Mouse (Mus musculus): ENCODE results near the gene Tmem151a.

Tmem151a gene

DNA sequence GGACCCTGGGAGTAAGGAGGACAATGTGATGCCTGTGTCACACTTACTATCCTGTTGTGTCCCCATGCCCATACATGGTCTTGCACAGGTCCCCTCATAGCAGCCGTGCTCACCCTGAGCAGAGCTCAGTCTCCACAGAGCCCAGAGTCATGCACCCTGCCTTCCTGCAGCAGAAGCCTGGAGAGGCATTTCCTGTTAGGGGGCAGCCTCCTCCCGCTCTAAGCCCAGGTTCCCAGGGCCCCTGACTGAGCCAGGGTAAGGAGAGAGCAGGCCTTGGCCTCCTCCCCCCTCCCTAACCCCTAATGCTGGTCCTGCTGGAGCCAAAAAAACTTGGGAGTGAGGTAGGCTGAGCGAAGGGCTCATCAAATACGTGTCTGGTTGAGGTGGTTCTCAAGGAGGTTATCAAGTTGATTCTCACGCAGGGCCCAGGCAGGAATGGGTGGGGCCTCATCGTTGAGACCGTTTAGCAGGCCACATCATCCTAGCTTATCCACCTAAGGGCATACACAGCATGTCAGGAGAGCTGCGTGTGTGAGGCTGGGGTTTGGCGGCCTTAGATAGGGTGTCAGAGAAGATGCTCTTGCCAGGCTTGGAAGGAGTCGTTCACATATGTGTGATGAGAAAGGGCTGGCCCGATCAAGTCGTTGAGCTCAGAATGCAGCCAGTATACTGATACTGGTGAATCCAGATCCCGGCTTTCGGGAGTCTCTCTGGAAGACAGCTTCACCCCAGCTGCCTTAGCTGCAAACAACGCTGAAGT is 18.1 kb downstream of the Tmem151a start:
- DNase-seq (ENCODE audit: low read depth): no peak

DNA sequence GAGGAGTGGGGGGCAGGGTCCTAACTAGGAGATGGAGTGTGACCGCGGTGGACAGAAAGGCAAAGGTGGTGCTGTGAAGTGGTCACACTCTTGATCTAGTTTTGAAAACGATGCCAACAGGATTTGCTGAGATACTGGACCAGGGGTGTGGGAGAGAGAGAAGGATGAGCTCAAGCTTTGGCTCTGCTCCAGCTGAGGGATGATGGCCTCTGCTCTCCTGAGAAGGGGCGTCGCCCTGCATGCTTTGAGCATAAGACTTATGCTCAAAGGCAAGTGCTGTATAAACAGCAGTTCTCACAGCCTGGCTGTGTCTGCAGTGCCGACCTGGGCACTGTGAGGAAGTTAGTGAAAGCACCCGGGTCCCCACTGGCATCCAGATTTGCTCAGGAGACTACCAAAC is 20.2 kb downstream of the Tmem151a start:
- no peak for DNase-seq (ENCODE audit: low read depth)

DNA sequence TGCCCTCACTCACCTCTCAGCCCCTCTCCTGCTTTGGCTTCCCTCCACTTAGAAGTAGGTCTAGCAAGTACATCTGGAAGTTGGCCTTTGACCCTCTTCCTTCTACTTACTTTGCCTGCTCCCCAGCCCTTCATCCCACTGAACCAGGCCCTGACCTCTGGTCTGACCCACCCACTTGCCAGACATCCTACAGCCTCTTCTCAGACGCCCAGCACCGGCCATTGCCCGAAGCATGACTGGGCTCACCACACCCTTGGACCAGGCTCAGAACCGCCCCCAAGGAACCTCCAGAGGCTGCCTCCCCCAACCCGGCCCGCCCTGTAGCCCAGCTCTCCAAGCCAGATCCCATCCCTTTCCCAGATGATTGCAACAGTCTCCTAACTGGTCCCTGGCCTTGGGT is 22.9 kb downstream of the Tmem151a start:
- DNase-seq (ENCODE audit: low read depth): no peak

DNA sequence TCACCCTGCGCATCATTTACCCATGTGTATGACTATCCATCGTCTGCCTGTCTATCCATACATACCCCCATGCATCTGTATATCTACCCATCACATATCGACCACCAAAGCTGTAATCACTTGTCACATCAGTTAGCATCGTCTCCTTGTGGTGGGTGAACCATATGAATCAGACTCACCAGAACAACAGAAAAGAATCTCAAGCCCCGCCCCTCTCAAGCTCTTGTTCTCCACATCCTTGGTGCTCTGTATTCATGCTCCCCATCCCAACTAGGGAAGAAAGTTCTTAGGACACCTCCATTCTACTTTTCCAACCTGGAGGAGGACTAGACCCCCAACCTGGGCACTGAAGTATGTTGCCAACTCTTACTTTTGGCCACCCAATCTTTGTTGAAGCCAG is 23.3 kb downstream of the Tmem151a start:
- no peak for DNase-seq (ENCODE audit: low read depth)

- DNase-seq (ENCODE audit: low read depth): no peak
These were observed 24.7 kb downstream of the Tmem151a start for GRCm38 (mm10) chr19:5060365-5061330.

- DNase-seq (ENCODE audit: low read depth): no peak
These were observed 26.2 kb downstream of the Tmem151a start for GRCm38 (mm10) chr19:5058801-5059771.

GRCm38 (mm10) chr19:5057876-5058775 is 27.2 kb downstream of the Tmem151a start:
- DNase-seq (ENCODE audit: low read depth): no peak

DNA sequence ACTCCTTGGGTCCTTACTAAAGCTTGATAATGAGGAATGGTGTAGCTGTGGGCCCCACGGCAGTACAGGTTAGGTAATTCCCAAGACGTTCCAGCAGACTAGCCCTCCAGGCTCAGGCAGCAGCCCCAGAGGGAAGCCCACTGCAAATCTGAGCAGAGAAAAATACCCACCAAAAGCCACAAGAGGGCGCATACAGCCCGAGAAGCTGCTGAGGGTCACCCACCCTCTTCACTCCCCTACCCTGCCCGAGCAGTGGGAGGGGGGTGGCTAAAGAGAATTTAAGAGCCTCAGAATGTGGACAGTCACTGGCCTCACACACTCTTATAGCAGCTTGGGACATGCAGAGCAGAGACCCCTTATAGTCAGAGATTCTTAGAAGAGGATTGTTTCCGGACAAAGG is 29.1 kb downstream of the Tmem151a start:
- no peak for DNase-seq (ENCODE audit: low read depth)

DNA sequence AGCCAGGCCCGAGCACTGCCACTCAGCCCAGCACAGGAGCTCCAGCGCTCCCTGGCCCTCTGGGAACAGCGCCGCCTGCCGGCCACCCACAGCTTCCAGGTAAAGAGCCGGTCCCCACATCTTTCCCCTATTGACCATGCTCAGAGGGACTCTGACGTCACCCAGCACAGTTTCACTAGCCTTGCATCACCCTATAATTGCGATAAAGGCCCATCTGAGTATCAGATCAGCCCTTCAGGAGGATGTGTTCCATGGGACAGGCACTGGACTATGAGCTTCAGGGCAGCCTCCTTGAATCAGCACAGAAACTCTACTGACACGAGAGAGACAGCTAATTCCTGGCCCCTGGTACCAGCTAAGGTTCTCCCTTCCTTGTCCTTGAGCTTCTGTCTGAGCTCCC is 31.4 kb downstream of the Tmem151a start:
- DNase-seq (ENCODE audit: low read depth): peak; percentile 59

DNA sequence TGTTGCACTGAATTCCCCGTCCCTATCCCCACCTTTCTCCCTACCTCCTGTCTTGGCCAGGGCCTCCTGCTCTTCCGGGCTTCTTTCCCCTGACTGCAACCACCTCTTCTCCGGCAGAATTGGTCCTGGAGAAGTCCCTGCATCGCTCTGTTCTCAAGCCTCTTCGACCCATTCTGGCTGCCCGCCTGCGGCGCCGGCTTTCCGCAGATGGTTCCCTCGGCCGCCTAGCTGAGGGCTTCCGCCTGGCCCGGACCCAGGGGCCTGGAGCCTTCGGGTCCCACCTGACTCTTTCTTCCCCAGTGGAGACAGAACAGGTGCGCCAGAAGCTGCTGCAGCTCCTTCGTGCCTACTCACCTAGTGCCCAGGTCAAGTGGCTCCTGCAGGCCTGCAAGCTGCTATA is 32.5 kb downstream of the Tmem151a start:
- no peak for DNase-seq (ENCODE audit: low read depth)

DNA sequence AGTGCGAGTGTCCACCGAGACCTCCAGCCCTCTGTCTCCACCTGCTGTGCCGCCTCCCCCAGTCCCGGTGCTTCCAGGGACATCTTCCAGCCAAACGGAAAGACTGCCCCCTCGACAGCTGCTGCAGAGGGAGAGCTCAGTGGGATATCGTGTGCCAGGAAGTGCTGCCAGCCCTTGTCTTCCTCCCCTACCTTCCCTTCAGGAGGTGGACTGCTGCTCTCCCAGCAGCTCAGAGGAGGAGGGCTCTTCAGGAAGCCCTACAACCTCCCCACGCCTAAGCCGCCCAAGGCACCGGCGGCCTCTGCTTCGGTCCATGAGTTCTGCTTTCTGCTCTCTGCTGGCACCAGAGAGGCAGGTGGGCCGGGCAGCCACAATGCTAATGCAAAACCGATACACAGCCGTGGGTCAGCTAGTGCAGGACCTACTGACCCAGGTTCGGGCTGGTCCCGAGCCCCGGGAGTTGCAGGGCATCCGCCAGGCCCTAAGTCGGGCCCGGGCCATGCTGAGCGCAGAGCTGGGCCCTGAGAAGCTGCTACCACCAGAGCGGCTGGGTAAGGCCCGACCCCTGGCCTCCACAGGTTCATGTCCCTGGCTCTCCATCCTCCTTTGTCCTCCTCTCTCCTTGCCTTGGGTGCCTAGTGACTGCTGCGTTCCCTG is 33.0 kb downstream of the Tmem151a start:
- no peak for DNase-seq (ENCODE audit: low read depth)

- no peak for DNase-seq (ENCODE audit: low read depth)
These were observed 33.8 kb downstream of the Tmem151a start for GRCm38 (mm10) chr19:5051515-5051914.

DNA sequence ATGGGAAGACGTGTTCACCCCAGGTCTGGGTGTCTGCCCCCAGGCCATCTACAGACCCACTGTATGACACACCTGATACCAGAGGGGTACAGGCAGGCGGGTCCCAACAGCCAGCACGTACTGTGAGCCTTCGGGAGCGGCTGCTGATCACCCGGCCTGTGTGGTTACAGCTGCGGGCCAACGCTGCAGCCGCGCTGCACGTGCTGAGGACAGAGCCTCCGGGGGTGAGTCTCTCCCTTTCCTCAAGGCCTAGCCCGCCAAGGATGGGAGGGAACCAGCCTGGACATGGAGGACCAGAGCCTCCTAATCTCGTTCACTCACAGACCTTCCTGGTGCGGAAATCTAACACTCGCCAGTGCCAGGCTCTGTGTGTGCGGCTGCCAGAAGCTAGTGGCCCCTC is 34.3 kb downstream of the Tmem151a start:
- no peak for DNase-seq (ENCODE audit: low read depth)

- DNase-seq (ENCODE audit: low read depth): peak; percentile 60
These were observed 35.1 kb downstream of the Tmem151a start, which contains the start of gene Rin1 for GRCm38 (mm10) chr19:5050047-5050905. Rin1 (plus strand) TSS chr19:5050481.

- DNase-seq (ENCODE audit: low read depth): no peak
These were observed 36.0 kb downstream of the Tmem151a start for GRCm38 (mm10) chr19:5049325-5049724.

DNA sequence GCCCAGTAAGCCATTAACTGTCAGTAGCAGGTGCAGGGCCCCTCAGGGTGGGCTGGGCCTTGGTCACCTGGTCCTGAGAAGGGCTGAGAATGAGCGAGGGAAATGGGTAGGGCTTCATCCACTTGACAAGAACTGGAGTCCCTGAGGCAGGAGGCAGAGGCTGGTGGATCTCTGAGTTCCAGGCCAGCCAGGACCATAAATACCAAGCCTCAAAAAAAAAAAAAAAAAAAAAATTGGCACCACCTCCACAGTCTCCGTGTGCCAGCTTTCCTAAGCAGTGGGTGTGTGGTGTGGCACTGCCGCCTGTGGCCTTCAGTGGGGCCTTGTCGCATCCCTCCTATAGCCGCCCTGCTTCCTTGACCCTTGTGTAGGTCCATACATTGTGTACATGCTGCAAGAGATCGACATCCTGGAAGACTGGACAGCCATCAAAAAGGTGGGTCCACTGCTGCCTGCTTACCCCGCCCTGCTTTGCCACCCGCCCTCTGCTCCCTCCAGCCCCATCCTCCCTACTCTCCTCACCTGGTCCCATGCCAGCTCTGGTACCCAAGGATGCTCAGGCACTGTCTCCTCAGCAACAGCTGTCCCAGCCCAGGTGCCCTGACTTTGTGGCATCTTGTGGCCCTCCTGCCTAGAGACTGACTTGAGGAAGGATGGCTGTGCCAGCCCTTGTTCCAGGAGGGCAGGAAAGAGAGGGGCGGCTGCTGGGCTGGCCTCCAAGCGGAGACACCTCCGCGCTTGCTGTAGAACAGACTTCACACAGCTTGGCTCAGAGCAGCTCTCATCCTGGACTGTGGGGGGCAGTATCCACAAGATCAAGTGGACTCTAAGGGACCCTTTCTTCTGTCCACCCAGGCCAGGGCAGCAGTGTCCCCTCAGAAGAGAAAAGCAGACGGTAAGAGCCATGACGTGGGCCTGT is 36.9 kb downstream of the Tmem151a start:
- DNase-seq (ENCODE audit: low read depth): no peak

DNA sequence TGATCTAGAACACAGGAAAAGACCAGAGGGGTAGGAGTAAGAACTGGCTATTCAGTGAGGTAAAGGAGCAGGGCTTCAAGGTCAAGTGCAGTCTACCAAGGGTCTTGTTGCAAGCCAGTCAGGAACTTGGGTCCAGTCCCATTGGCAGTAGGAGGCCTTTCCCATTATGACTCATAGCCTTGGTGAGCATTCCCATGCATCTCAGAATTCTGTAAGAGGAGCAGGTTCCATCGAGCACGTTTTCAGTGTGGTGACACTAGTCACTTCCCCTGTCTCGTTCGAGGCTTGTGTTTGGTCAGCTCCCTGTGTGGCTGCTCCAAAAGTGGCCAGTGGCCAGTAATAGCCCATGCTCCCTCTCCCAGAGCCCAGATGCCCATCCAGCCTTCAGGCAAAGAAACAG is 39.8 kb downstream of the Tmem151a start:
- DNase-seq (ENCODE audit: low read depth): no peak

- DNase-seq (ENCODE audit: low read depth): no peak
These were observed 43.7 kb downstream of the Tmem151a start for GRCm38 (mm10) chr19:5041588-5041987.
